Mouse (Mus musculus): ENCODE data around the gene Slf2.
A peak's percentile ranks its signal among the peaks of the same experiment; 100 is the strongest.

Slf2 gene

GRCm38 (mm10) chr19:44908836-44909460 is 22.0 kb upstream of the Slf2 start:
- DNase-seq (ENCODE audit: low read depth, low spot score), result no peak

- no peak for DNase-seq (ENCODE audit: low read depth, low spot score)
Measured at GRCm38 (mm10) chr19:44914481-44915249, 16.3 kb upstream of the Slf2 start.

- no peak for DNase-seq (ENCODE audit: low read depth, low spot score)
Measured at GRCm38 (mm10) chr19:44918171-44918570, 12.8 kb upstream of the Slf2 start.

GRCm38 (mm10) chr19:44921466-44922139 is 9.3 kb upstream of the Slf2 start:
- no peak for DNase-seq (ENCODE audit: low read depth, low spot score)

GRCm38 (mm10) chr19:44922521-44922920 is 8.4 kb upstream of the Slf2 start:
- DNase-seq (ENCODE audit: low read depth, low spot score), result no peak

- no peak for DNase-seq (ENCODE audit: low read depth, low spot score)
Measured at GRCm38 (mm10) chr19:44924699-44925098, 6.3 kb upstream of the Slf2 start.

GRCm38 (mm10) chr19:44926781-44927180 is 4.2 kb upstream of the Slf2 start:
- DNase-seq (ENCODE audit: low read depth, low spot score), result no peak

GRCm38 (mm10) chr19:44927250-44927649 is 3.7 kb upstream of the Slf2 start:
- no peak for DNase-seq (ENCODE audit: low read depth, low spot score)

- DNase-seq (ENCODE audit: low read depth, low spot score), result no peak
Measured at GRCm38 (mm10) chr19:44928185-44928584, 2.8 kb upstream of the Slf2 start.

- no peak for DNase-seq (ENCODE audit: low read depth, low spot score)
Measured at GRCm38 (mm10) chr19:44929251-44929650, 1.7 kb upstream of the Slf2 start.

GRCm38 (mm10) chr19:44929663-44930062 is 1.3 kb upstream of the Slf2 start:
- DNase-seq (ENCODE audit: low read depth, low spot score), result no peak

GRCm38 (mm10) chr19:44930122-44930521 is 829 bp upstream of the Slf2 start:
- no peak for DNase-seq (ENCODE audit: low read depth, low spot score)

GRCm38 (mm10) chr19:44931454-44931759 is 456 bp downstream of the Slf2 start:
- DNase-seq (ENCODE audit: low read depth, low spot score), result peak; percentile 91

- no peak for DNase-seq (ENCODE audit: low read depth, low spot score)
Measured at GRCm38 (mm10) chr19:44932051-44932450, 1.1 kb downstream of the Slf2 start.

GRCm38 (mm10) chr19:44933136-44933535 is 2.2 kb downstream of the Slf2 start:
- no peak for DNase-seq (ENCODE audit: low read depth, low spot score)

GRCm38 (mm10) chr19:44959633-44960032 is 28.7 kb downstream of the Slf2 start:
- no peak for DNase-seq (ENCODE audit: low read depth, low spot score)

- no peak for DNase-seq (ENCODE audit: low read depth, low spot score)
Measured at GRCm38 (mm10) chr19:44965978-44966377, 35.0 kb downstream of the Slf2 start.

GRCm38 (mm10) chr19:44968329-44968728 is 37.4 kb downstream of the Slf2 start:
- no peak for DNase-seq (ENCODE audit: low read depth, low spot score)

GRCm38 (mm10) chr19:44976636-44977035 is 45.7 kb downstream of the Slf2 start:
- DNase-seq (ENCODE audit: low read depth, low spot score), result no peak

- DNase-seq (ENCODE audit: low read depth, low spot score), result no peak
Measured at GRCm38 (mm10) chr19:44977148-44977547, 46.2 kb downstream of the Slf2 start.

GRCm38 (mm10) chr19:44980787-44981186 is 49.8 kb downstream of the Slf2 start:
- no peak for DNase-seq (ENCODE audit: low read depth, low spot score)

GRCm38 (mm10) chr19:44982477-44983115 is 51.6 kb downstream of the Slf2 start:
- no peak for DNase-seq (ENCODE audit: low read depth, low spot score)

All from CD4-positive, CD25-positive, alpha-beta regulatory T cell, adult 2 months (primary cell).